Mouse (Mus musculus): ENCODE measurements around the gene Trem2.
"Not testable (repeated sequence)": the region's sequence is repeated elsewhere in the genome, so short reads cannot be mapped to it uniquely, and the experiment has no call there.

Trem2 gene

GRCm38 (mm10) chr17:48347287-48347686 is 1.1 kb downstream of the Trem2 start:
- no peak for DNase-seq (ENCODE audit: extremely low spot score, low read depth, low spot score)

DNA sequence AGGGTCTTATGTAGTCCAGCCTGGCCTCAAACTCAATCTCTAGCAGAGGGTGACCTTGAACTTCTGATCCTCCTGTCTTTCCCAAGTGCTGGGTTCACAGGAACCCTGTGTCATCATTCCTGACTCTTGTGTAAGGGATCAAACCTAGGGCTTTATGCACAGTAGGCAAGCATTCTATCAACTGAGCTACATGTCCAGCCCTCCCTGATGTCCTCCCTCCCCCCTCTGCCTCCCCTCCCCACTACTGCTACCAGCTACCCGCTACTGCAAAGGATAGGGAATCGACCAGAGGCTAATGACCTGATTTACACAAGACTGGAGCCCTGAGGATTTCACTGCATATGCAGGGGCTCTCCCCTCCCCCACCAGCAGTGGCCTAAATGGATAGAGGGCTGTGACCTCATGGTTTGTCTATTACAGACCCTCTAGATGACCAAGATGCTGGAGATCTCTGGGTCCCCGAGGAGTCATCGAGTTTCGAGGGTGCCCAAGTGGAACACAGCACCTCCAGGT is 4.5 kb downstream of the Trem2 start:
- no peak for DNase-seq (ENCODE audit: extremely low spot score, low read depth, low spot score)

- not testable (repeated sequence) for DNase-seq (ENCODE audit: extremely low spot score, low read depth, low spot score)
Measured at GRCm38 (mm10) chr17:48352976-48353375, 6.8 kb downstream of the Trem2 start.

- no peak for DNase-seq (ENCODE audit: extremely low spot score, low read depth, low spot score)
Measured at GRCm38 (mm10) chr17:48355822-48356221, 9.6 kb downstream of the Trem2 start.

- DNase-seq (ENCODE audit: extremely low spot score, low read depth, low spot score): no peak
Measured at GRCm38 (mm10) chr17:48357892-48358291, 11.7 kb downstream of the Trem2 start.

GRCm38 (mm10) chr17:48359616-48360015 is 13.4 kb downstream of the Trem2 start, which contains the start of gene Treml1:
TSS of gene Treml1 (plus strand) at chr17:48359916.
- DNase-seq (ENCODE audit: extremely low spot score, low read depth, low spot score): no peak

GRCm38 (mm10) chr17:48360462-48360861 is 14.3 kb downstream of the Trem2 start:
- DNase-seq (ENCODE audit: extremely low spot score, low read depth, low spot score): no peak

- no peak for DNase-seq (ENCODE audit: extremely low spot score, low read depth, low spot score)
Measured at GRCm38 (mm10) chr17:48362346-48362745, 16.1 kb downstream of the Trem2 start.

- no peak for DNase-seq (ENCODE audit: extremely low spot score, low read depth, low spot score)
Measured at GRCm38 (mm10) chr17:48362966-48363365, 16.8 kb downstream of the Trem2 start.

- no peak for DNase-seq (ENCODE audit: extremely low spot score, low read depth, low spot score)
Measured at GRCm38 (mm10) chr17:48363421-48363965, 17.3 kb downstream of the Trem2 start.

GRCm38 (mm10) chr17:48365511-48366155 is 19.4 kb downstream of the Trem2 start:
- DNase-seq (ENCODE audit: extremely low spot score, low read depth, low spot score): no peak

DNA sequence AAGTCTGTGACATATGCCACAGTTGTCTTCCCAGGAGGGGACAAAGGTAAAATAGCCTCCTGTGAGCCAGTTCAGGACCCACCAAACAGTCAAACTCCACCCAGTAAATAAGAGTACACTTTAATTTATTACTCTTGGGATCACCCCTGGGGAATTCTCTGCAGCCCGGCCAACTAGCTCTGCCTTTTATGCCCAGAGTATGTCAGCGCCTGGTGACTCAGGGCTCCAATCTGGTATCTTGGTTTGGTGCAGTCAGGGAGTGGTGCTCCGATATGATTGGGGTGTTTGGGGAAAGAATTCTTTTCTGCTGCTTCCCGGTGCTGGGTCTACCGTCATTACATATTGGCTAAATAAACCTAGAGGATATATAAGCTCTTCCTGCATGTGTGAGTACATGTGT is 20.6 kb downstream of the Trem2 start:
- DNase-seq (ENCODE audit: extremely low spot score, low read depth, low spot score): no peak

GRCm38 (mm10) chr17:48371621-48372020 is 25.4 kb downstream of the Trem2 start:
- DNase-seq (ENCODE audit: extremely low spot score, low read depth, low spot score): no peak

GRCm38 (mm10) chr17:48372987-48373386 is 26.8 kb downstream of the Trem2 start:
- DNase-seq (ENCODE audit: extremely low spot score, low read depth, low spot score): no peak

- no peak for DNase-seq (ENCODE audit: extremely low spot score, low read depth, low spot score)
Measured at GRCm38 (mm10) chr17:48376102-48376501, 29.9 kb downstream of the Trem2 start.

- no peak for DNase-seq (ENCODE audit: extremely low spot score, low read depth, low spot score)
Measured at GRCm38 (mm10) chr17:48379050-48379449, 32.8 kb downstream of the Trem2 start.

GRCm38 (mm10) chr17:48385786-48386461 is 39.7 kb downstream of the Trem2 start:
- DNase-seq (ENCODE audit: extremely low spot score, low read depth, low spot score): no peak

DNA sequence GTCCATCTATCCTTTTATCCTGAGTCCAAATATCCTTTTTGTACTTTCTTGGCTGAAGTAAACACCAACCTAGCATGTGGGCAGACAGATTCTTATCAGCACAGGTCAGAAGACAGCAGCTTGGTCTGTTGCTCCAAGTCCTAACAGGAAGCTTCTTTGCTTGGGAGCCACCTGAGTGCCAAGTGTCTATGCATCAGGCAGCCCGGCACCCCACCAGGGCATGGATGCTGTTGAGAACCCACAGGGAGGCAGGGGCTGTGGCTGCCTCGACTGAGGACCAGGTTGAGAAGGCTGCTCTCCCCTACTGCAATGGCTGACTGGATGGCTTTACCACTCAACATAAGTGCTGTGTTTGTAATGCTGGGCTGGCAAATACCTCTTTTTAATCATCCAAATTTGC is 42.5 kb downstream of the Trem2 start:
- DNase-seq (ENCODE audit: extremely low spot score, low read depth, low spot score): no peak

DNA sequence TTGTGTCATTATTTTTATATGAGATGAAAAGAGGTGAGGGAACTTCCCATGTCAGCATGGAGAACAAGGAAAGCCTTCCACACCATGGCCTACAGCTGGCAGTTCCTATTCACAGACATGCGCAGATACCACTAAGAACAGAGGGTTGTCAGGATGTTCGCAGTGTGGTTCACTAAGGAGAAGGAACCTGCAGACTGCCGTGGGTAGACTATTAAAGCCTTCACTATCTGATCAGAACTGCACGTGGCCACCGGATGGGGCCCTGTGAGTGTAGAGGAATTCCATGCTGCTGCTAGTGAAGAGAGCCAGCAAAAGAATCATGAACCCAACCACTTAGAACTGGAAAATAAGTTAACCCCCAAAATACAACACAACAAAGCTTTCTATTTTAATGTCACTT is 43.2 kb downstream of the Trem2 start:
- no peak for DNase-seq (ENCODE audit: extremely low spot score, low read depth, low spot score)

DNA sequence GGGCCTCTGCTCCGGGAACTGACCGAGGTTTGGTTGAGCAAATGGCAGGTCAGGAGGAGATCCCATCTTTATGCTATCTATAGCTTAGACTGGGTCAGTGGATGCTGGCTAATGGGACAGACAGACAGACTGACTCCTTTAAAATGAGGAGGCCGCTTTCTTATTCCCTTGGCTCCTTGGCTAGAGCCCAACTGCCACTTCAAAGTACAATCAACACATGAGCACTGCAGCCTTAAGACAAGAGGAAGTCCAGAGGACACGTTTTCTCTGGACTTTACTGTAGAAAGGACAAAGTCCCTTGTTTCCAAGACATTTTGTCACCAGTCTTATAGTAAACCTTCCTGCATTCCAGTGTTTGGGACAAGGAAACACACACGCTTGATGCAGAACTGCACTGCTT is 45.2 kb downstream of the Trem2 start:
- DNase-seq (ENCODE audit: extremely low spot score, low read depth, low spot score): no peak

- no peak for DNase-seq (ENCODE audit: extremely low spot score, low read depth, low spot score)
Measured at GRCm38 (mm10) chr17:48392616-48393015, 46.4 kb downstream of the Trem2 start.

GRCm38 (mm10) chr17:48401710-48402109 is 55.5 kb downstream of the Trem2 start:
- DNase-seq (ENCODE audit: extremely low spot score, low read depth, low spot score): no peak
